Mouse (Mus musculus) hindlimb bud, embryonic 11.5 days (tissue): ENCODE results near the gene Cdh16.

Source experiments
- DNase-seq: peaks from one replicate; pipeline ENCODE4 v3.0.0-alpha.2; 2012; ENCODE audit warnings: low read depth, low spot score; ENCODE audit errors: extremely low spot score

Cdh16 gene

DNA sequence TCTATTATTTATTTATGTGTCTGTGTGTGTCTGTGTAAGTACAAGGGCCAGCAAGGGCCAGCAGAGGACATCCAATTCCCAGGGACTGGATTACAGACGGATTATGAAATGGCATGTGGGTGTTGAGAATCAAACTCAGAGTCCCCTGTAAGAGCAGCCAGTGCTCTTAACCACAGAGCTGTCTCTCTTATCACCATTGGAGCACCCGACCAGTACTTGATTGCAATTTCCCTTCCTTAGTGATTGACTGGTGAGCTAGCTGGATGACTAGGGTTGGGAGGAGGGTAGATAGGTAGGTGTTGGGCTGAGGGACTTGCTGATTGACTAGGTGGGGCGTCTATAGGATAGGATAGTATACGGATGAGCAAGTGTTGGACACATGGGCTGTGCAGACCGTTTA lies 3.4 kb downstream of the Cdh16 start:
- no peak for DNase-seq

DNA sequence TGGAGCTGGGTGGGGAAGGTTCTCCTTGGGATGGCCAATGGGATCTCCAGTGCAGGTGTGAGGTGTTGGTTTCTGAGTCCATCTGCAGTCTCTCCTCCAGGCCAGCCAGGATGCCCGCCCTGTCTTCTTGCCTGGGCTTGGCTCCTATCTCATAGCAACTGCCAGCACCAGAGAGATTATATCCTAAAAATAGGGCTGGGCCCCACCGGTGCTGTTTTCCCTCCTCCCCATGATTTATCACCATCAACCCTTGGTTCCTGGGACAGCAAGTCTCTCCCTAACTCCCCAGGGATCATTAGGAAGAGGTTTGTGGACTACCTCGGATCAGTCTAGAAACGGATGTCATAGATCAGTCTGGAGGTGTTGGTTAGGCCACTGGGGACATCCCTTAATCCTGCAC lies 11.1 kb downstream of the Cdh16 start:
- DNase-seq: no peak

DNA sequence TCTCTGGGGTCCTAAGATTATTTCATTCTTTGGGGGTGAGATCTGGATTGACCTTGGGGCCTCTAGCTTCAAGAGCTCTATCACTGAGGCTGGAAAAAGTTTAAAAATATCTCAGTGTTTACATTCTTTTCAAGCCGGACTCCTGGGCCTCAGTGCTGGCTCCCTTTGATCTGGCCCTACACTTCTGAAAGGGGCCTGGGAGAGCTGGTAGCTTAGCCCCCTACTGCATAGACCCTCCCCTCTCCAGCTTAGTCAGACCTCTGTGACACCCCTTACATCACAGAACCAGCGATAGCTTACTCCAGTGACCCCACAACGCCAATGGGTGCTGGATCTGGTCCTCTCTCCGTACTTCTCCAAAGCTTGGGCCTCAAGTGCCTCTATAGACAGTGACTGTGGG lies 12.6 kb downstream of the Cdh16 start:
- no peak for DNase-seq

DNA sequence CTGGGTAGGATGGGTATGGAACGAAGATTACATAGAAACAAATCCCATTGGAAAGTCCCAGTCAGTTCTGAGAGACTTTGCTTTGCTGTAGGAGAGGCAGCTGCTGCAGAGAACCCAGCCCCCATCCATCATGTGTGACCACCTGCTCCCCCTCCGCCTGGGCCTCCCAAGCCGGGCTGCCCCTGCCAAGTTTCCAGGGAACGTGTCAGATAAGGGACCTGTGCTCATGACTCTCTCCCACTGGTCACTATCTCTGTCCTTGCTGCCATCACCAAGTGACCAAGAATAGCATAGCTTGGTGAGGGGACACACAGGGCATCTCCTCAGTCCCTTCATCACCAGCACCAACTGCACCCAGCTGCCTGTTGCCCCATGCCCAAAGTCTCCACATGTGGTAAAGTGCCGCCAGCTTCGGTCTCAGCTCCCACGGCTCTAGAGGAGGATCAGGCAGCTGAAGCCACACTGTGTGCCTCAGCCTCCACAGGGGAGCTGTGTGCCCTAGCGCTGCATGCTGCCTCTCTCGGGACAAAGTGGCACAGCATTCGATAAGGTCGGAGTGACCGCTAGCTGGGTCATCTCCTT lies 13.9 kb downstream of the Cdh16 start:
- no peak for DNase-seq

DNA sequence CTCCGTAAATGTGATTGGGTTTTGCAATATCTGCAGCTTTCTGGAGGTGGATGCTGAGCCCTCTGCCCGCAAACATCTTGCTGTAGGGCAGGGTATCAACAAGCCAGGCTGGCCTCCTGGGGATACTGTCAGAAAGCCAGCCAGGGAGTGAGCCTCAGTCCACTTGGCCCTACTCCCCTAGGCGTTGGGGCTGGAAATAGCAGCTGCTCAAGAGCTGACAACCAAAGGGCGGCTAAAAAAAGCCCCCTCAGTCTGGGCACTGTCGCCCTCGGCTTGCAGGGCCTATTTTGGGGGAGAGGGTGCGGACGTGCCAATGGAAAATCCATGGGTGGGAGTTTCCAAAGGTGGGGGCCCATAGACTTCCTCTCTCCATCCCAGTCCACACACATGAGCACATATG lies 15.0 kb downstream of the Cdh16 start:
- DNase-seq: no peak

DNA sequence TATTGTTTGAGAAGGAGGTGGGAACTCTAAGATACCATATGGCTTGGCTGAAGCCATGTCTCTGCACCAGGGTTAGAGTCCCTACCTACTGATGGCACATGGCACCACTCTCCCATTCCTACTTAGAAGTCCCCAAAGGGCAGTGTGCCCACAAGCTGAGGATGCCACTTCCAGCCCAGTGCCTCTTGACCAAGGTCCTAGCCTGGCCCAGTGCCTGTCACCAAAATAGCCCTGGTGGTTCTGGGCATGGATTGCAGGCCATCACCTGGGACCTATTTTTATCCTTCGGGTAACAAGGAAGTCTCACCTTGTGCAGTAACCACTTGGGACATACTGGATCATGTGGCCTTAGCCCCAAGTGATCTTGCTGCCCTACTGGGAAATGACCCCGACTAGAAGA lies 16.3 kb downstream of the Cdh16 start:
- DNase-seq: no peak

DNA sequence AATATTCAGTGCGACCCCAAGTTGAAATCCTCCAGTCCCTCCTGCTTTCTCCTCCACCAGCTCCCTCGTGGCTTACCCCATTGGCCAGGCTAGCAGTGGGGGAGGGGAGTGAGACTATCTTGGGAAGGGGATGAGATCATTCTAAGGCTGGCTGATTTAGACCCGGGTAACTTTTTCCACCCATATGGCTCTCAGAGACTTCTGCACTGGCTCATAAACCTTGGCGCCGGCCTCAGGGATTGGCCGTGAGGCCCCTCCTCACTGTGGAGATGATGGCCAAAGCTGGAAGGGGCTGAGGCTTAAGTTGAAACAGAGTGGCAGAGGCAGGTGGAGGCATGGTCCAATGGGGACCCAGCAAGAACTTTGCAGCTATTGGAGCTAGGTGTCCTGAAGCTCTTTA lies 17.9 kb downstream of the Cdh16 start:
- no peak for DNase-seq

DNA sequence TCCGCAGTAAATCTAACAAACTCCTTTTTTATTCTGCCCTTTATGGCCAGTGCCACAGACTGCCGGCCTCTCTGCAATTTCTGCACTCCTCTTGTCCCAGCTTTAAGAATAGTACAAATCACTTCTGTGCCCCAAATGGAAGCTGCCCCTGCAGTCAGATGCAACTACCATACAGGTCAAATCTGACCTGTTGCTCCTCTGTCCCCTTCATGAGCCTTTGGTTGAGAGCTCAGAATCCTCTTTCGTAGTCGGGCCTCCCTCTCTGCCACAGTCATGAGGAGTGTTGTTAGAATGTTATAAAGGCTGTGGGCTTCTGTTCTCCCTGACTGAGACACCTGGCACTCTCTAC lies 21.0 kb downstream of the Cdh16 start:
- no peak for DNase-seq

DNA sequence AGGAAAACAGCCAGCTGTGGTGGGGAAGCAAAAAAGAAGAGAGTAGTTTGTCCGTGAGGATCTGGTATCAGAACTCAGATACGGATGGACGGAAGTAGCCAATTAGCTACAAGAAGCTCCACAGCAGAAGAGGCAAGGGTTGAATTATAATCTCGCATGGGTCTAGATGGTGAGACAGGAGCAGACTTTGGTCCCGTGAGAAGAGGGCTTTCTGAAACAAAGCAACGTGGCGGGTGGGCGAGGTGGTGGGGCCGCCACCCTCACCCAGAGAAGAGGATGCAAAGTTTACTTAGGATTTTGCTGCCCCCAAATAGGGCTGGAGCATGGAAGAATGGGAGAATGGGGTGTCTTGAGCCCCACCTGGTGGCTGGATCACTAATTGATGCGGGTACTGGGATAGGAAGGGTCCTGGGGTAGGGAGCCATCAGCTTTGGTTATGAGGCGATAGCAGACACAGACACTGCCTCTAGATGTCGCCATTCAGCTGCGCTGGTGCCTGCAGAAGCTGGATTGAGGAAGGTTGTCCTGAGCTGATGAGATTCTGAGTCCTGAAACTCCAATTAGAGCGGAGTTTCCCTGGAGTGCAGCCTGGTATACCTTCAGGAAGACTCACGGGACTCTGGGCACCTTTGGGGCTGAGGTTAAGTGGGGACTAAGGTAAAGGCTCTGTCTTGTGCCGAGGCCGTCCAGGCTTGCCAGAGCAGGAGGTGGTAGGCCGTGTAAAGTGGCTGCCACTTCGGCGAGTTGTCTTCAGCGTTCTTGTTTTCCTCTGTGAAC lies 21.5 kb downstream of the Cdh16 start:
- DNase-seq: peak; percentile 92

DNA sequence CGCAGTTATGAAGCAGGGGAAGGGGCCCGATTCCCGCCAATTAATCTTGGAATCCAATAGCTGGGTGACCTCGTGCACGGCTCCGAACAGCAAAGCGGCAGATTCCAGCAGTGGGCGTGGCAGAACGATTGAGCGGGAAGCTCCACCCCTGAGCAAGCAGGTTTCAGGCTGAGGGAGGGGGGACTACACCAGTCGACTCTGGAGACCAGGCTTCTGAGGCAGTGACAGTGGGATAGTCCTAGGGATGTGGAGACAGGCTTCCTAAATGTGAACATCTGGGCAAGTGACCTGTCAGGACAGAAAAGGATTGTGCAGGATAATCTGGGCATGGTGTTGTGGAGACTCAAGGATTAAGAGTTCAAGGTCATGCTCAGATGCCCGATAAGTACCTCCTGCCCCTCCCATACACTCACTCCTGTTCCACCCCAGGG lies 22.2 kb downstream of the Cdh16 start:
- no peak for DNase-seq

DNA sequence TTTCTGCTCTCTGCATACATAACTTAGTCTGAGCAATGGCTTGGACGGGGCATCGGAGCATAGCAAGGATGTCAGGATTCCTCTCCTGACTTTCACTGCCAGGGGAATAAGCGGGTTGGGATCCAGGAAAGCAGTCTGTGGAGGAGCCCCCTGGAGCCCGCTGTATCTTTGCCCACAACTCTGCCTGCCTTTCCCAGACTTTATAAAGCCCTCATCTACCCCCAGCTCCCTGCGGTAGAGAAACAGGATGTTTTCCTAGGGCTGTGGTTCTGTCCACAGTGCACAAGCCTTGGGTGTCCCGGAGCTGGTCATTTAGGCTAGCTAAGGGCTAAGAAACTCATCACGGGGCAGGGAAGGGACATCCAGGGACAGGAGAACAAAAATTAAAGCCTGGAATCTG lies 22.8 kb downstream of the Cdh16 start:
- DNase-seq: no peak

DNA sequence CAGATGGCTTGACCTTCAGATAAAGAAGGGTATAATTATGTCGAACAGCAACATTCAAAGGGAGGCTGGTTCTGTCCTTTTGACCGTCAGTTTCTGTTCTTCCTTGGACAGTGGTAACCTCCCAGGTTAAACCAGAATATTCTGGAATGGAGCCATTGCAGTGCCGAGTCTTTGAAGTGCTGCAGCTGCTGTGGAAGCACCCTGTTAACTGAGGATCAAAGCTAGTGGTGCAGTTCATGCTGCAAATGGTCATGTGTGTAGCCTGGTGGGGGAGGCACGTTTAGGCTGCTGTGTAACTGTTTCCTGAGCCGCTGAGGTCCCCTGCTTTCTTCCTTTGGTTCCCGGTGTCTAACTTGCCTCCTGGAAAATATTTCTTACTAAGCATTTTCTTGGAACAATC lies 25.7 kb downstream of the Cdh16 start:
- DNase-seq: no peak

DNA sequence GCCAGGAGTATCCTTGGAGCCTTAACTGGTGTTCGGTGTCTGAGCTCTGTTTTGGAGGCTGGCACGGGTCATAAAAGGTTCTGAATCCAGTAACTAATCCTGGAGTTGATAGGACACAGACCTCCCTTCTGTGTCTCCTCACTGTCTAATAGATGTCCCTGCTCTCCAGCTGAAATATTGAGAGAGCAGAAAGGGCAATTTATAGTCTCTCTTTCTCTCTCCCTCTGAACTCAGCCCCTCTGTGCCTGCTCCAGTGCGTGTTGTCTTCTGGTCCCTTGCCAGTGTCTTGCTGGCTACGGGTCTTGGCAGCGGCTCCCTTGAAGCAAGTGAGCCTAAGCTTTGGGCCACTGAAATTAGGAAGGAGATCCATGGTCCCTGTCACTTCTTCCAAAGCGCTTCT lies 26.5 kb downstream of the Cdh16 start:
- no peak for DNase-seq

DNA sequence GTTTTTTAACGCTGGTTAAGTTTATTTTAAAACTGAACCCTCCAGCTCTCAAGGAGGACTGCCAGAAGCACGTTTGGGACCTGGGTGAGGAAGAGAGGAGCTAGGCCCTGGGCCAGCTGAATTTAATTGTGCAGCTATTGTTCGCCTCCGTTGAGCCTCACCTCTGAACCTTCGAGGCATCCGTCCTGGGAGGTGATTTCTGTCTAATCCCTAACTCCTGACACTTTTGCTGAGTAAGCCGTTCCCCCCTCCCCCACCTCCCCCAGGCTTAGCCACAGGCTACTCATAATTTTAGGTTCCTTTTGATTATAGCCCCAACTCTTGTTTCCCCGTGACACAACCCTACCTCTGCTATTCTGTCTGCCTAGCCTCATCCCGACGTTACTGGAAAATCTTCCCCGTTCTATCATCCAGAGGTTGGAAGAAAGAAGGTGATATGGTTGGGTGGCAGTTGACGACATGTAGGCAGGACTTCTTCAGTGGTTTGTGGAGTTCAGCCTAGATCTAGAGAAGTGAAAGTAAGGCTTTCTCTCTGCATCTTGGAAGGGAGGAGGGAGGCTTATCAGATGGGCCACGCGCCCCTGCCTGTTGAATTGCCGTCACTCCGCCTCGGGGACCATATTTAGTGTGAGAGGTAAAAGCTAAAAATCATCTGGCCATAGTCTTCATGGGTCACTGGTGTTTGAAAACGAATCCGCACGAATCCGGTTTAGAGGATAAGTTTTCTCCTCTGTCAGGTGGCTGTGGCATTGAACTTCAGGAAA lies 28.2 kb downstream of the Cdh16 start:
- DNase-seq: no peak

DNA sequence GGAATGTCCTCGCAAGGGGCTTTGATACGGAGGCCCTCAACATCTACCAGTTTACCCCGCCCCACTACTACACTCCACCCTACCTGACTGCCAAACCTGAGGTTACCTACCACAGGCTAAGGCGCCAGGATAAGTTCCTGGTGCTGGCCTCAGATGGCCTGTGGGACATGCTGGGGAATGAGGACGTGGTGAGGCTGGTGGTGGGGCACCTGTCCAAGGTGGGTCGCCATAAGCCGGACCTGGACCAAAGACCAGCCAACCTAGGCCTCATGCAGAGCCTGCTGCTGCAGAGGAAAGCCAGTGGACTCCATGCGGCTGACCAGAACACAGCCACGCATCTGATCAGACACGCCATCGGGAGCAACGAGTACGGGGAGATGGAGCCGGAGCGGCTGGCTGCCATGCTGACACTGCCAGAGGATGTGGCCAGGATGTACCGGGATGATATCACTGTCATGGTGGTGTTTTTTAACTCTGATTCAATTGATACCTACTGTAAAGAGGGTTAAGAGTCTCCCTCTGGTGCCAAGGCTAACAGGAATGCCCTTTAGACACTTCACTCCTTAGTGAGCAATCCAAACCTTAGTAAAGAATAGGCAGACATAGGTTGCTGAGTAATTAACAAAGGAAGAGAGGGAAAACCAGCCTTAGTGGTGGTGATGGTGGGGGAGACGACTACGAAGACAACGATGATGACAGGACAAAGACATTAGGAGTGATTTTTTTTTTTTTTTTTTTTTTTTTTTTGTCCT lies 29.4 kb downstream of the Cdh16 start:
- no peak for DNase-seq

DNA sequence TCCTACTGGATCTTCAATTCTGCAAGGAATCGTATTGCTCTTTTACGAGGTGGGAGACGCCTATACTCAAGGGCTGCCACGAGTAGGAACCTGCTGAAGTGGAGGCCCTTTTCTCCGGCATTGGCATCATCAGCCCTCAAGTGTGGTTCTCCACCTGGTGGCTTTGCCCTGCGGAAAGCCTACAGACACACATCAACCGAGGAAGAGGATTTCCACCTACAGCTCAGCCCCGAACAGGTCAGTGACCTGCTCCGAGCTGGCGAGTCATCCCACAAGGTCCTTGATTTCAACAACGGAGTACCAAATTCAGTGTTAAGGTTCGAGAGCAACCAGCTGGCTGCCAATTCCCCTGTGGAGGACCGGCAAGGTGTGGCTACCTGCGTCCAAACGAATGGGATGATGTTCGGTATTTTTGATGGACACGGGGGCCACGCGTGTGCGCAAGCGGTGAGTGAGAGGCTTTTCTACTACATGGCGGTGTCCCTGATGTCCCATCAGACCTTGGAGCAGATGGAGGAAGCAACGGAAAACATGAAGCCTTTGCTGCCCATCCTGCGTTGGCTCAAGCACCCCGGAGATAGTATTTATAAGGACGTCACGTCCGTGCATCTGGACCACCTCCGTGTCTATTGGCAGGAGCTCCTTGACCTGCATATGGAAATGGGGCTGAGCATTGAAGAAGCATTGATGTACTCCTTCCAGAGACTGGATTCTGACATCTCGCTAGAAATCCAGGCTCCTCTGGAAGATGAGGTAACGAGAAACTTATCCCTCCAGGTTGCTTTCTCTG lies 30.5 kb downstream of the Cdh16 start:
- DNase-seq: no peak

DNA sequence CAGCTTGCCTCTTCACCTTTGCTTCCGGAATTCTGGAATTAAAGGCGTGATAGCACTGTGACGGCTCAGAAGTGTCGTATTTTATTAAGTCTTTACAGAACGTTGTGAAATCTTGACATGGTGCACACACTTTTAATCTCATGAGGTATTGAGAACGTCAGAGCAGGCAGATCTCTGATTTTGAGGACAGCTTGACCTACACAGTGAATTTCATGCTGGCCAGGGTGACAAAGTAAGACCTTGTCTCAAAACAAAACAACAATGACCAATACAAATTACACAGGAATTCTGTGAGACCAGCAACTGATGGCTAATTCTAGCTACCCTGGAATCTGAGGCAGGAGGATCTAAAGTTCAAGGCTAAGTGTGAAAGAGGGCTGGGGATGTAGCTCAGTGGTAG lies 31.6 kb downstream of the Cdh16 start:
- DNase-seq: no peak

DNA sequence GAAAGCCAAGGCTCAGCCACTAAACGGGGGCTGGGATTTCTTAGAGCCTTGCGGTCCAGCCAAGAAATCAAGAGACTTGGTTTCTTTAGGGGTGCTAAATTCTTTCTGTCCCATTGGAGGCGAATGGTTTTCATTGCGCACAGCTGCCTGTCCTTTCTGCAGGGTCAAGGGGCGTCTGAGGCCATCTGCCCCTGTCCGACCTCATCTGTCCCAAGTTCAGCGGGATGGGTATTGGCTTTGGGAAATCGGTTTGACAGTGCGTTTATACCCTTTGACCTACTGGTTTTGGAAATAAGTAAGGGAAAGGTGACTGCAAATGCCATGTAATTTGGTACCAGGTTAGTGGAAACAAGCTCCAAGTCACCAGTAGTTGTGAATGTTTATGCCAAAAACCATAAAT lies 32.3 kb downstream of the Cdh16 start:
- no peak for DNase-seq

DNA sequence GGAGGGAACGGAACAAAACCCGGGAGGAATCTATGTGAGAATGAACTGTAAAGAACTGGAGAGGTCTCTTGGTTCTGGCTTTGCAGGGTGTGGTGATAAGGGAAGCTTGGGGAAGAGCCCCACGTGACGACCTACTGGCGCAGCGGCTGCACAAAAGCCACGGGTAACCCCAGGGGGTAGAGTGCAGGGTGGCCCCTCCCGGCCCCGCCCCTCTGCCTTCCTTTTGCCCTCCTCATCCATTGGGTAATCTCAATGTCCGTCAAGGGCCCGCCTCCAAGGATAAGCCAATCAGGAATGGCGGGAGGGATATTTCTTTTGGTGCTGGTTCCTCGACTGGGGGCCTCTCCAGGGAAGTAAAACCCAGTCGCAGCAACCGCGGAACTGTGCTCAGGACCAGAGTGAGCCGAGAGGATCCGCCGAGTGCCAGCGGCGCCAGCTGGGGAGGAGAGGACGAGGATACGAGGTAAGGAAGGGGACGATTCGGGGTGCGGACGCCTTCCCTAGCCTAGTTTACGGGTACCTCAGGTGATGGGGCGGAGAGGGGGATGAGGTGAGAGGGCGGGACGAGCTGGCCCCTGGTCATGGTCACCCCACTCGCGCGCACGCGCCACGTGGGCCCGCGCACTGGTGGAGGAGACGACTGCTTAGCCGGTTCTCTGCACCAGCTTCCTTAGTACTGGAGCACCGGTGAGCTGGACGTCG lies 32.9 kb downstream of the Cdh16 start, which contains the start of gene Pdp2:
TSS of gene Pdp2 (plus strand) at position 319 of the 702 bp plus-strand sequence.
- peak; percentile 79 for DNase-seq

DNA sequence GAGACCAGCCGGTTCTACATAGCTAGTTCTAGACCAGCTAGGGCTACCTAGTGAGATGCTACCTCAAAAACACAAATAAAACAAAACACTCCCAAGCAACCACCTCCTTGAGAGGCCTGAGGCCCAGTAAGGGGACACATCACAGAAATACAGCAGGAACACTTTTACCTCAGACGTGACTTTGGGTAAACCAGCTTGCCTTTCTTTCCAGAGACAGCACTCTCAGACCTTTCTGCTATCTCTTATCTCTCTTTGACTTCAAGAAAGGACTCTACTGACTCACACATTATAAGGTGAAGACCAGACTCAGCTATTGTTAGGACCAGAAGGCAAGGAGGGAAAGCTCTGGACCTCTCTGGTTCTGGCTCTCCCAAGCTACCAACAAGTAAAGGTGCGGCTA lies 33.9 kb downstream of the Cdh16 start:
- DNase-seq: no peak
